Mouse (Mus musculus): ENCODE measurements around the gene Fyb.

- no peak for TF ChIP-seq CTCF (IDR thresholded peaks at IDR 0.05; ENCODE audit: borderline replicate concordance, insufficient read depth, low read length)
- no peak for TF ChIP-seq POLR2A (IDR thresholded peaks at IDR 0.05; ENCODE audit: low read depth, low read length)
Measured at GRCm38 (mm10) chr15:6577971-6578370, 55.3 kb downstream of the Fyb start.

Measured in embryonic fibroblast, embryonic 13.5 days (primary cell).